Mouse (Mus musculus) liver (tissue): ENCODE measurements around the gene Boc.

Experiments used
- DNase-seq: peaks from one replicate; pipeline ENCODE4 v3.0.0-alpha.2; 2020; ENCODE audit warnings: mixed read lengths

Boc gene

DNA sequence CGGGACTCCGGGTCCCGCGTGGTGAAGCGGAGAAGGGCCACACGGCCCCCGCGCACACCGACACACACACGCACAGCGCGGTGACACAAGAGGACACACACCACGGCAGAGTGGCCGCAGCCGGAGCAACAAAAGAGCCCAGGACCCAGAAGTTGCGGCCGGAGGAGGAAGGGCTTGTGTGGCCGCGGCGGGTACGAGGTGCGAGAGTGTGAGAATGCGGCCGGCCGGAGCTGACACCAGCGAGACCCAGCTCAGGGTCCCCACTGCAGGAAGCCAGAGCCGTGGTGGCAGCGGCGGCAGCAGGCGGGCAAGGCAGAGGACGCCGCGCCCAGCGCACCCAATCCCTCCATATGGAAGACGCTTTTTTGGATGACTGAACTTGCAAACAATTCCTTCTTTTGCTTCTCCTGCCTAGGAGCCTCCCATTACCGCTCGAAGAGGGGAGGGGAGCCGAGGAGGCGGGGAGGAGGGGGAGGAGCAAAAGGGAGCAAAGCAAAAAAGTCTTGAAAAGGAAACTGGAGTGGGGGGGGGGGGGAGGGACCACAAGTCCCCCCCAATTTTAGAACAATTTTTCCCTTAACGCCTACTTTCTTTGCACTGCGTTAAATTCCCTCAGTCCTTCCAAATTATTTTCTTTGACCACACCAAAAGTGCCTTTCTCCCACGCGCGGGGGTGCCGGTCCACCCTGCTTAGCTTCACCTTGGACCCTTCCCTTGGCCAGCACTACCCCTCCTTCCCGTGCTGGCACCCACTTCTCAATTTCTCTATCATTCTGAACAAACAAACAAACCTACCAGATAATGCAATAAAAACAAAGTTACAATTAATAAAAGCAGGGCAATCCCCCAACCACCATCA, at the start of gene Boc:
TSS of gene Boc (minus strand) at position 427 of the 859 bp plus-strand sequence.
- DNase-seq: peak; percentile 53

DNA sequence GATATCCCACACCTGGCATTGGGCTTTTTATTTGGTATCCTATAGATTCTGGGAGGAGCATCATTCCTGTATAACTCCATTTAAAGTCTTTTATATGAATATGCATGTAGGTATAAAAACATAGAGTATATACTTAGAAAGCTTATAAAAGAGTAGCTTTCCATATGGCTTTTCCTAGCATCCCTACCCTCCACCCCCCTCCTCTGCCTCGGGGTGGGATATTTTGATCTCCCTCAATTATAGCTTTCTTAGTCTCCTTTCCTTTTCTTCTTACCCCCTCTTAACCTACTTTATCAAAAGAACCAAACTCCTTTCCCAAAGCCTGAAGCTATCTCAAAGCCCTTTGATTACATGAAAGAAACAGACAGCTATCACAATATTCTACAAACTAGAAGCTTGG, 47.9 kb upstream of the Boc start:
- DNase-seq: no peak

DNA sequence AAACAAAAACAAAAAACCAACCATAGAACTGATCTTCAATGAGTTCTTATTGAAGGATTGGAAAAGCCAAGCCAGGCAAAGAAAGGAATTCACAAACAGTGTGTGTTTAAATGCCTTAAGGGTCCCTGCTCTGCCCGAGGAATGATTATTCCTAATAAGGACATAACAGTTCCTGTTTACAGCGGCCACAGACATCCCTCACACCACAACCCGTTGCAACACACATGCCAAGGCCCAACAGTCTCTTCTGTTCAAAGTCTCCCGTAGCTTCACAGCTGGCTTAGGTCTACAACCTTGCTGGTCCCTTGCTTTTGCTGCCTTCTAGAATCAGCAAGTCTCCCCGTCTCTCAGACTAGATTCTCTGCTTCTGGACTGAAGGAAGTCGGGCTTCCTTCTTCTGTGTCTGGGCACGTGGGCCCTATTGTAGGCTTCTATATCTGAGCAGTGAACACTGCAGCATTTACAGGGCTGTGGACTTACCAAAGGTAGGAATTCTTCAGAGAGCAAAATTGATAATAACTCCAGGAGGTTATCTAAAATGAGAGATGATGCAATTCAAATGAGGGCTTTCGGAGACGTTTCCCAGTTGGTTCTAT, 45.4 kb upstream of the Boc start:
- no peak for DNase-seq

DNA sequence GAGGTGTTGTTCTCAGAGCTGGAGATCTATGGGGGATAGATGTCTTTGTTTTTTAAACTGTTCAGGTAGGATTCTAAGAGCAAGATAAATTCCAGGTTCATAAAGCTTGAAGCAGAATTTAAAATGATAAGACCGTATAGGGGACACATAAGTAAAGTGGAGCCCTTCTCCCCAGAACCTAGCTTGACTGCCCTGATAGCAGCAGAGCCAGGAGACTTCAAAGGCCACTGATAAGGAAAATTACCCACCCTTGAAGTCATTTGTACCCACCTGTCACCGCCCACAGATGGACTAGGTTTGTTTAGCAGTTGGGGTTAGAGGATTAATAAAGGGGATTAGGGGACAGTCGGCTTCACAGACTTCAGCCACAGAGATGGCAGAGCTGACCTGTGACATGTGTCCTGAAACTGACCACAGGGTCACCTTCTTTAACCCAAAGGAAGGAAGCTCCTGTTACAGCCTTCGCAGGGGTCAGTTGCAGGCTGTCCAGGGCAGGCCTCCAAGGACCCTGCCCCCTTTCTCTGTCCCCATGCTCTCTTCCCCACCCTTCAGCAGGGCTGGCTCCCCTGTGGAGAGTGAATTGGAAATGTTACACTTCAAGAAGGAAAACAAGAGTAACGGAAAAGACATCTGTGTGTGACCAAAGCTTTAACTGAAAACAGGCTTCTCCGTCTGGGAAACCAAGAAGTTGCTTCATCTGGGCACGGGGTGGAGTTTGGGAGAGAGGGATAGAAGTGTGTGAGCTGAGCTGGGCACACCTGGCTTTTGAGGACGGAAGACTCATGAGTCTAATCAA, 43.5 kb upstream of the Boc start:
- DNase-seq: no peak

DNA sequence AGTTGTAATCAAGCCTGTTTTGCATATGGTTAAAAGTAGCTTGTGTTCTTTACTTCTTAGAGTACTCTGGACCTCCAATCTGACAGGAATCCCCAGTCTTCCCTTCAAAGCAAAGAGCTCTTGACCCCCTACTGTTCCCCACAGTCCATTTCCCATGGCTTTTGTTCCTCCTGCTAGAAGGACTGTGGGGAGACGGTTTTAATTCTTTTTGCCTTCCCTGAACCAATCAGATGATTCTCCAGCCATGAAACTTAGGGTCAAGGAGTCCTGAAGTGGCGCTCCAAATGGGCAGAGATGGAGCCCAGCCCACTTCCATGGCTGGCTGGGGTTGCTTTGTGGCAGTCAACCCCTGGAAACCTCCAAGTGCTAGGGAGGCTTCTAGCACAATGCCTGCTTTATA, 42.5 kb upstream of the Boc start:
- DNase-seq: no peak

DNA sequence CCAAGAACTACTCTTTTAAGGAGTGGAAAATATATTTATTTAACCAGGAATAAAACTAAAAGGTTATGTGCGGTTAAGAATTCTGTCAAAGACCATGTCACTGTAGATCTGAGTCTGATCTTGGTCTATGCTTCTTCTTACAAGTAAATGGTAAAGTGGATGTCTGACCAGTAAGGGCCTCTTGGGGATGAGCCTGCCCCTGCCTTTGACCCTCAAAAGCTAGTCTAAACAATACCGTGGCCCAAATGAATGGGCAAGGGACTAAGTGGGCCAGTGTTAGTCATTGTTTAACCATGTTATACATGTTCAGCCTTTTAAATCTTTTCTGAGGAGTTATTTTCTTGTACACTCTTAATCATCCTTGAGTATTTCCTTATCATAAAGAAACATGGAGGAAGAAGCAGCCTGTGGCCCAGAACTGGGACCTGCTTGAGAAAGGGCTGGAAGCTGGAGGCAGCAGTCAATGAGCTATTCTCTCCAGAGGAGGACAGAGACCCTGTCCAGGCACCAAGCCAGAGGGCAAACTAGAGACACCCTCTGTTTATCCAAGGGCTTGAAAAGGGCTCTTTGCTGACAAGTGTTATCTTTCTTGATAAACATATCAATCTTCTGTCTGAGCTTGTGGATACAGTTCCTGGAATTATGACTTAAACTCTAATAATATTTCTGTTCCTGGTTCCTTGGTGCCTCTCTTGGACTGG, 38.6 kb upstream of the Boc start:
- no peak for DNase-seq

DNA sequence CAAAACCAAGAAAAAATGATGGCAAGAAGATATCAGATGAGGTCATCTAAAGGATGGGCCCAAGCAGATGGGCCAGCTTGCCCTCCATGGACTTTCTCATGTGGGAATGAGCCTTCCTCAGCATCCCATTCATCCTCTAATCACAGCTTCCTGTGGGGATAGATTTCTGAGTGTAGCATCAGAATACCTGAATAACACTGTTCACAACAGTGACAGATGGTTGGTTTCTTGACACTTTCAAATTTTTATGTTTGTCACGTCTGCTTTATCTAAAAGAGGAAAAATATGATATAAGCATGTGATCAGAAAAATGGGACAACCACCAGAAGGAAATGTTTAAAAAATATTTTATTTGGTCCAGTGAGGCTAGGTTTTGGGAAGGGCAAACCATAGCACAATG, 30.8 kb upstream of the Boc start:
- no peak for DNase-seq

DNA sequence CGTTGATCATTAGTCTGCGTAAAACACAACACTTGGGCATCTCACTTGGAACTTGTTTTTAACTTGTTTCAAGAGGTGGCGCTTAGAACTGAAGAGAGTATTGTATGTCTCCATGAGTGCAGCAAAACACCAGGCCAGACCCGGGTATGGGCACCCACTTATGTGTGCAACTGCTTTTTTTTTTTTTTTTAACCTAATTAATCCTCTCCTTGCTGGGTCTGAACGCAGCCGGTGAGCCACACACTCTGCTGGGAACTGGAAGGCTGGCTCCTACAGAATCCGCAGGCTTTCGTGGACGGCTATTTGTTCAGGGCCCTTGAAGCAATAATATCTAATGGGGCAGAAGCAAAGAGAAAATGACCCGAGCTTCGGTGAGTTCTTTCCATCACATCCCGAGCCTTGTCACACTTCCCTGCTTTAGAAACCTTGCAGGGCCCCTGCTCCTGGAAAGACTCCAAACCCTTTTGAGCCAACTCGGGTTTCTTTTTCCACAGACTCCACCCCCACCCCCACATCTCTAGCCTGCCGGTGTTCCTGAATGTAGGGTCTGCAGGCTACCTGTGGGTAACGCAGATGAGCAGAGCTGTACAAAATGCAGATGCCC, 20.8 kb upstream of the Boc start:
- no peak for DNase-seq

DNA sequence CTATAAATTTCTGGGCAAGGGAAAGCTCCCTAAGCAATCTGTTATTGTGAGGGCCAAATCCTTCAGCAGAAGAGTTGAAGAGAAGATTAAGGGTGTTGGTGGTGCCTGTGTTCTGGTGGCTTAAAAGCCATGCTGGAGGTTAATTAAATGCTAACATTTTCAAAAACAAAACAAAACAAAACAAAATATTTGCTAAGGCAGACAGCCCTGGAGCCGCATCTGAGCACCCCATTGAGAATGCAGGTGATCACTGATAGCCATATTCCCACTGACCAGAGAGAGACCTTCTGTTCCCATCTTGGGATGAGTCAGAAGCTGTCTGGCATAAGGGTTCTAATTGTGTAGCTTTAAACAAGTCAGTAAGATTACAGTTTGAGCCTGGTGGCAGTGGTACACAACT, 19.9 kb upstream of the Boc start:
- no peak for DNase-seq

DNA sequence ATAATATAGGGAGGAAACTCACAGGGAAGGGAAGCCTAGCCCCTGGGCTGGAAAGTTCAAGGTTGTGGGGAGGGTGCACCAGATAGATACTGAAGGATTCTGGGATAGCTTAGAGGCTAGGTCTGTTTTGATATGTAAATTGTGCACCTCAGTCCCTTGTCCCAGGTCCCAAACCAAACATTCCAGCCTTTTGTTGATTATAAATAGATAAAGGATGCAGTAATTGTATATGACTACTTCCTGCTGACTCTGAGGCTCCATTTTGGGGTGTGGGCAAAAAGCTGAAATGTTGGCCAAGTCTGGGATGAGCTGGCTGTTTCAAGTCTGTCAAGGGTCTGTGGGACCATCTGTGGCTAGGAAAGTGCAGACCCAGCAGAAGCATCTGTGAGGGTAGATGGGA, 9.4 kb upstream of the Boc start:
- no peak for DNase-seq

DNA sequence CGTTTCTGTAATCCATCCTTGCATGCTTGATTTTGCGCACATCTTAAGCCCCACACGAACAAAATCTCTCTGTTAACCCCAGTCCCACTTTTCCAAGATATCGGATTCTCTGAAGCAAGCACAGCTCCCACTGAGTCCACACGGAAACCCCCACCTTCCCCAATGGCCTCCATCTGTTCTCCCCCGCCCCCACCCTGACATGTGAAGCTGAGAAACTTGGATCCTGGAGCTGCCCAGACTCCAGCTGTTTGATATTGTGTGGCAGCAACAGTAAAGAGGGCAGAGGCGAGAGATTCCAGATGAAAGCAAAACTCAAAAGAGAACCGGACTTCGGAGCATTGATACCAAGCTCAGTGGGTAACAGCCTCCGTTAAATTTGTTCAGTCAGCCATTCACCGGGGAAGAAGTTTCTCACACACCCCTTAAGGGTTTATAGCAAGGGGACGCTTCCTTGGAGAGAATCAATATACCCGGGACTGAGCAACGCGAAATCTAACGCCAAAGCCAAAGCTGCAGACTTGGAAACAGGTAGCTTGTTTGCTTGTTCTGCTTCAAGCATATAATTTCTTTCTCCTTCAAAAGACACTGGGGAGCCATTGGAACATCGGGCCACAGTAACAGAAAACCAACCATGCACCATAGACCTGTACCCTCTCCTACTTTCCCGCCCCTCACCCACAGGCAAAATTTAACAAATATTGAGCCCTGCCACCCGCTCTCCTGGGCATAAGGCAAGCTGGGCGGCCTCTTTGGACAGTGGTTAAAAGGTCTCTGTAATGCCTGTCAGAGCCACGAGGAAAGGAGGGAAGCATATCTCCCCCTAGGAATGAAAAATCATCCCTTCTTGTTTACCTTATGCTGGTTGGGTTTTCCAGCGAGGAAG, 6.9 kb upstream of the Boc start:
- DNase-seq: no peak

DNA sequence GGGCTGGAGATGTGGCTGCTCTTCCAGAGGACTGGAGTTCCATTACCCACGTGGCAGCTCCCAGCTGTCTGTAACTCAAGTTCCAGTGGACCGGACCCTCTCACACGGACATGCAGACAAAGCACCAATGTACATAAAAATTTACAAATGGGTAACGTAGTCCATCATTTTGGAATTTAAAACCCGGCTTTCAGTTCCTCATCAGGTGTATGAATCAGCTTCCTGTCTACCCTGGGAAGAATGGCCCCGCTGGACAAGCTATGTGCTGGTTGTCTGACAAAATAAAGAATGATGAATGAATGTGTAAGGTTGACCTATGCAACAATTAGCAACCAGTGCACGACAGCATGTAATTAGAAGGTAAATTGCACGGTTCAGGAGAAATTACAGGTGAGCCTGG, 5.7 kb upstream of the Boc start:
- DNase-seq: no peak

DNA sequence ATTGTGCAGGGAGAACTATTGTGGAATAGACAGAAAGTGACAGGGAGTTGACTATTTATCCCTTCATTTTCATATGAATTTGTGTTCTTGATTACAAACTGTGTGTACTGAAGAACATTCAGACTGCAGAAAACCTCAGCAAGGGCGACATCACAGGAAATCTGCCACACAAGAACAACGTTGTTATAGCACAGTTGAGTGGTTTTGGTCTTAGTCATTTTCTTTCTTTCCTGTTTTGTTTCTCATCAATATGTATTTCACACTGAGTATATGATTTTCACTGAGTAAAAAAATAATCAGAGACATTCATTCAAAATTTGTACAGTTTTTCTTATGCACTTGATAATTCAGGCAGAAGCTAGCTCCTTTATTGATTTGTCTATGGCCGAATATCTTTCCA, 3.4 kb upstream of the Boc start:
- no peak for DNase-seq

DNA sequence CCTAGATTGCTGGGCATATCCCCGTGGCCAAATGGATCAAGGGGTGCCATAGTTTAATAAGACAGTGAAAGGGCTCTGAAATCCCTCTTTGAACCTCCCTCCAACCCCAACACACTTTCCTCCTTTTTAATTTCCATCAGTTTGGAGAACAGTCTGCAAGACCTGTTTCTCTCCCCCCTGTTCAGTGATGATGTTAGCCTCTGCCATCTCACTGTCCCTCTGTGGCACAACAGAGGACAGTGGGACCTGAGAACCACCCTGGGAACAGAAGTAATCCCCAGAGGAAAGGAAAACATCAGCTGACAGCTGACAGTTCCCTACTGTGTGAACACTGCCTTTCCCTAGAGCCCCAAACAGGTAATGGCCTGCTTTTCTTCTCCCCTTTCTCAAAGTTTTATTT, 1.5 kb upstream of the Boc start:
- DNase-seq: no peak

DNA sequence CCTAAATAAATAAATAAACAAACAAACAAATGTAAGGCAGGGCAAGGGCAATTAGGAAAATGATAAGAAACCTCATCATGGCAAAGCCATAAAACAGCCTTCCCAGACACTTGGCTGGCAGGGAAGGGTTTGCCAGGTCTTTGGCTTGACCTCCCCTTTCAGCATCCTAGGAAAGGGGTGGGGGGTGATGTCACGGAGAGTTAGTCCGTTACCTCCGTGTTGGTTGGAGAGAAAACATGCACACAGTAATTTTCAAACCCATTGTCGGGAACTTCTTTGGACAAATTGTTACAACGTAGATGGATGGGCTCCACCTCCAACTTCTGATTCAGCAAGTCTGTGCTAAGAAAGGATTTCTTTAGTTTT, 616 bp upstream of the Boc start:
- DNase-seq: no peak

DNA sequence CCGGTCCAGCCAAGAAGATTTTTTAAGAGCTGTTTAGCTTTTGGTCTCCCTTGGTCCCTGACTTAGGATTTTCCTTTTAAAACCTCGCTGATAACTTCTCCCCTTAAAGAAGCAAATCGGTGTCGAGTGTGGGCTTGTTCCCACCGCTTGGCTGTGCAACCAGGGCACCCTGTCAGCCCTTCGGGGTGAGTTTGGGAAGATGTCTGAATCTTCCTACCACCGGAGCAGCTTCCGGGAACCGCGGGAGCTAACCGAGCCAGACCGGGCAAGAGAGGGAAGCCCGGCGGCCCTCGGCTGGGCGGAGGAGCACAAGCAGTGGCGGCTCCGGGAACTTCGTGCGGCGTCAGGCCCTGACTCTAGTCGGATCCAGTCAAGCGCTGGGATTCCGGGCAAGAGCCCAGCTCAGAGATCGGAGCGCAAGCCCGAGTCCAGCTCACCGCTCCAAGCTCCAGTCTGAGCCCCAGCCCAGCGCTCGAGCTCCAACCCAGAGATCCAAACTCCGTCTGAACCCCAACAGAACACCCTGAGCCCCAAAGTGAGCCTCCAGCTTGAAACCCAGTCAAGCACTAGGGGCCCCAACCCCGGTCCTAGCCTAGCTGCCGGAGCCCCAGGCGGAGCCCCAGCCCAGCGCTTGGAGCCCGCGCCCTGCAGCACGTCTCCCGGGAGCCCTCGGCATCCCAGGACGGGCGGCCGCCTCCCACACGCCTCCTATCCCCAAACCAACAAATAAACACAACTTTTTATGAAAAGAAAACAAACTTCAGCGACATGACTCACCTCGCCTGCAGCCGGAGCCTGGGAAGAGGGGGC, 831 bp downstream of the Boc start:
- DNase-seq: peak; percentile 42

DNA sequence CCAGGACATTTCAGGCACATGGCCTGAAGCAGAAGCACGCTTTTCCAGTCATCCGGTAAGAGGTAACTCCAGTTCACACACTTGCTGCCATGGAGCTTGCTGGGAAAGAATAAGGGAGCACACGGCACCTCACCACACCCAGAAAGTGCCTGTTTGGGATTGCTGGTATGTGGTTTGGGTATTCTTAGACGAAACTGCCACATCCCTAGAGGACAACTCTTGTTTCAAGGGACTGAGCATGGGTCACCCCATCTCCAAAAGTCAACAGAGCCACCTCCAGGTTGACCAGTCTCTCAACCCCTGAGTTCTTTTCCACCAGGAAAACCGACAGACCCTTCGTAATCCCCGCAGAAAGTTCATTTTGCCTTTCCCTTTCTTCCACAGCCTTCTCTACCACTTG, 1.6 kb downstream of the Boc start:
- DNase-seq: no peak

DNA sequence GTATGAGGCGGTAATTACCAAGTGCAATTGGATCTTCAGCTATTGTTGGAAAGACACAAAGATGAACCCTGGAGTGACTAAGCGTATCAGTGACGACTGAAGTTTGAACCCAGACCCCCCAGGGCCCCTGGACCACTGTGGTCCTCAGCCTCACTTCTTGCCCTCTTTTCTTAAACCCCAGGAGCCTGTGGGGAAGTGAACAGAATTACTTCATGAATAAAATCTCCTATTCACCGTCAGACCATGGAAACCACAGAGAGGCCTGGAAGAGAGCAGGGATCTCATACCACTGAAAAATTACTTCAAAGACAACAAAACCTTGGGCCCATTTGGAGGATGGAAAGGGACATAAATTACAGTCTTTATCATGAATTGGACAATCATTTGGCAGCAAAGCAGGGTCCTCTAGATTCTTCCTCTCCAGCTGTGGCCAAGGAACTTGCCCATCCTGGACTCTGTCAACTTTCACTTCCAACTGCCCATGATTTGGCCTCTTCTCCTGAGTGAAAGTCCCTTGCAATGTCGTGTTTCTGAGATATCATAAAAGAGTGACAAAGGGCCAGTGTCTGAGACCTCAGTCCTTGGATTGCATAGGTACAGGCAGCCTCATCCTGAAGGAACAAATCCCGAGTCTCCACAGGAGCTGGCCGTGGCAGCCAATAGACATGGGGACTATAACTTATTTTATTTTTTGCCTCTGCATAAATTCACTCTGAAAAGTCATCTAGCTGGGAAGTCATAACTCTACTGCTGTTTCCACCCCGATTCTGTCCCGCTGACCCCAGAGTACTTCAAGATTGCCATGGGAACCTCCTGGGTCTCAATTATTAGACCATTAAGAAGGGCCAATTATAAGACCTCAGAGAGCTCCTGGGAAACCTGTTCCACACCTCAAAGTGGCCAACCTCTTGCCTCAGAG, 2.6 kb downstream of the Boc start:
- no peak for DNase-seq

DNA sequence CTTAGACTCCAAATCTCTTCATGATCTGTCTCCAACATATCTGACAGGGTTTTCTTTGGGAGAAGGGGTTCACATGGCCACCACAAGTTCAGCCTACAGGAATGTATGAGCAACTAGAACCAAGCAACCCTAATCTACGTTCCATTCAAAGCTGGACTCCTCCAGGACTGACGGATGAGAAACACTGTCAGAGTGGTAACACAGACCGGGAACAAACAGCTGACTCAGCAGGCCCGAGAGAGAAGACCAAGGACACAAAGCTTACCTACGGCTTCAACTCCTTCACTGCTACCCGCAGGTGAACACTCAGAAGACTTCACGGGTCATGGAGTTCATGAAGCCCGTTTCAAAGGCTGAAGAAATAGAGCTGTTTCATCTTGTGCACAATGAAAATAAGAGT, 4.8 kb downstream of the Boc start:
- no peak for DNase-seq

DNA sequence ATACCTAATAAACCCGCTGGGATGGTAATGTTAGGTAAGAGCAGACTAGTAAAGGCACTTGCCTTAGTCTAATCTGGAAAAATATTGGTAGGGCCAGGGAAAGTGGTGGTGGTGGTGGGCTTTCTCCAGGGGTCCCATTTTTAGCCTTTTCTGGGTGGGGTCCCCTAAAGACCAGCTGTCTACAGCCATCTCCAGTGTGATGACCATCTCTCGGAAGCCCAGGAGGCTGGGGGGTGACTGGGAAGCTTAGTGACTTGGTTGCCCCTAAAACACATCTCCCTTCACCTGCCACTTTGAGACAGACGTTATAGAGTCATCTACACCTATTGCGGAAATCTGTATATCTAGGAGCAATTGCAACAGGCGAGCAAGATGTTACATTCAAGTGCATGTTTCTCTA, 6.0 kb downstream of the Boc start:
- DNase-seq: no peak
